Mouse (Mus musculus): ENCODE data around the gene Sf3b5.
A peak's percentile ranks its signal among the peaks of the same experiment; 100 is the strongest.
"Not testable (repeated sequence)": the region's sequence is repeated elsewhere in the genome, so short reads cannot be mapped to it uniquely, and the experiment has no call there.

Gene Sf3b5

GRCm38 (mm10) chr10:13007876-13008736 is 3.0 kb downstream of the Sf3b5 start:
- DNase-seq (ENCODE audit: low spot score), result peak; percentile 94

DNA sequence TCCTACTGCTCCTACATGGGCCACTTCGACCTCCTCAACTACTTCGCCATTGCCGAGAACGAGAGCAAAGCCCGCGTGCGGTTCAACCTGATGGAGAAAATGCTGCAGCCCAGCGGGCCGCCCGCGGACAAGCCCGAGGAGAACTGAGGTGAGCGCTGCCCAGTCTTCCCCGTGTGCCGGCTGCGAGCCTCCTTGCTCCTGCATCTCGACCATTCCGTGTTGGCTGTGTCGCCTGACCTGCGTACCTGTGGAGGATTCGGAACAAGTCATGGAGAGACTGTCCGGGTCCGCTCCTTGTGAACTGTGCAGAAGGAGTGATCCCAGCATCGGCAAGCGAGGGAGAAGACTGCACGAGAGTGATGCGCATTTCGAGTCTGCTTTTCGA is 3.6 kb downstream of the Sf3b5 start:
- DNase-seq (ENCODE audit: low spot score), result no peak

- DNase-seq (ENCODE audit: low spot score), result no peak
Measured at GRCm38 (mm10) chr10:13014026-13014425, 8.9 kb downstream of the Sf3b5 start.

GRCm38 (mm10) chr10:13016573-13016972 is 11.4 kb downstream of the Sf3b5 start:
- no peak for DNase-seq (ENCODE audit: low spot score)

DNA sequence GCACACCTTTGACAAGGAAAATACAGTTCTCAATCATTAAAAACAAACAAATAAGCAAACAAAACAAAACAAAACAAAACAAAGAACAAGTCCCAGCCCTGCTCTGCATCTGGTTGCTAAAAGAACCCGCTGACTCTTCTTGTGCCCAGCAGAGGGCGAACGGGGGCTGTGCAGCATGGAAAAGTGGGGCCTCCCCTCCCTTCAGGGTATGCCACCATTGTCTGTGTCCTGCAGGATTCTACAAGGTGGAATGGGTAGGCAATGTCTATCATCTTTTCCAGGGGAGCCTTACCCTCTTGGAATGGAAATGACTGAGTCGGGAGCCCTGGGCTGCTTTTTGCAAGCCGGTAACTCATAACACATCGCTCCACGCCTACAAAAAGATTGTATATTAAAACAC is 13.4 kb downstream of the Sf3b5 start:
- DNase-seq (ENCODE audit: low spot score), result no peak

GRCm38 (mm10) chr10:13019026-13019425 is 13.9 kb downstream of the Sf3b5 start:
- DNase-seq (ENCODE audit: low spot score), result no peak

DNA sequence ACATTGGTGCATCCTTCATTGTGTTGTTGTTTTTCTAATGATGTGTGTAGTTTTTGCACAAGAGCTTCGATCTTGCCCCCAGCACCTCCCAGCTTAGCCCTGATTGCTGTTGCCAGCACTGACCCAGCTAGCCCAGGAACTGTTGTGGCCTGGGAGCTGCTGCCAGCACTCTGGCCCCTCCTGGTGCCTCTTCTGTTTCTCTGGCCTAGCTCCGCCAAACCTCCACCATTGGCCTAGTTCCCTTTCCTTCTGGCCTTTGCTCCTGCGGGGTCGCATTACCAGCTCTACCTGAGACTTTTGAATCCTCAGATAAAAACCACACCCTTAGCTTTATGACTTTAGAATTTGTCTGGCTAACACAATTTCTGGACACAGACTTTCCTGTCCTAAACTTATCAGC is 17.0 kb downstream of the Sf3b5 start:
- no peak for DNase-seq (ENCODE audit: low spot score)

- not testable (repeated sequence) for DNase-seq (ENCODE audit: low spot score)
Measured at GRCm38 (mm10) chr10:13023985-13024384, 18.8 kb downstream of the Sf3b5 start.

- DNase-seq (ENCODE audit: low spot score), result no peak
Measured at GRCm38 (mm10) chr10:13027702-13028101, 22.6 kb downstream of the Sf3b5 start.

- DNase-seq (ENCODE audit: low spot score), result no peak
Measured at GRCm38 (mm10) chr10:13028215-13028614, 23.1 kb downstream of the Sf3b5 start.

GRCm38 (mm10) chr10:13029416-13029815 is 24.3 kb downstream of the Sf3b5 start:
- no peak for DNase-seq (ENCODE audit: low spot score)

DNA sequence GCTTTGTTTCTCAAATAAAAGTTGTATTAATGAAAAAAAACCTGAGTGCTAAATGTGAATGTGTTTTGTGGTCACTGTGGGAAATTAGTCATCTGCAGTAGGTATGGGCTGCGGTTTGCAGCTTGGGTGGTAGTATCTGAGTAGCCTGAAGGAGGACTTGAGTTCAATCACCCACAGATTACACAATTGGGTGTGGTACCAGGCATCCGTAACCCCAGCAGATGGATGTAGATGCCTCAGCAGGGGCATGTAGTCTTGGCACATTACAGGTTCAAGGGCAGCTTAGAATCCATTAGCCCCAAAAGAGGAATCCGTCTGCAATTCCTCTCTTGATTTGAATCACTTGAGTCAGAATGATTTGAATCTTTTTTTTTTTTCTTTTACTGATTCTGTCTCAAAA is 30.1 kb downstream of the Sf3b5 start:
- no peak for DNase-seq (ENCODE audit: low spot score)

DNA sequence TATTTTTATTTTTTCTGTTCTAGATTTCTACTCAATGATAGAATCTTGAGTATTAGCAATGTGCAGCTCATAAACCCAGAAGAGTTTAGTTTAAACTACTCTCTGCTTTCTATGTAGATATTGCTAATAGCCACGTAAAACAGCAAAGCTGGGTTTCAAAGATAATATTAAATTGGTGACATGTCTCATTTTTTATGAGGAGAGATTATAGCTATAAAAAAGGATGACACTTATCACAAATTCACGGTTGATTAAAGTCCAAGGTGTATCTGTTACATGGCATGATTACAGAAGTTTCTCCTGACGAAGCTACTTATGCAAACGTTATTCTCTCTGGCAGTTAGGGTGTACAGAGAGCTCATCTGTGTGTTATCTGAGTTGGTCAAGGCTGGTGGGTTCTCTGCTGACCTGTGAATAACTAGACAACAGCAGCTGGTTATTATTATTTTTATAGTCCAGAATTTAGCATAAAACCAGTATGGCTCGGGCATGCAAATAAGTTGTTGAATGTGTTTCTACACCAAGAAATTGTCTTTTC is 34.6 kb downstream of the Sf3b5 start:
- no peak for DNase-seq (ENCODE audit: low spot score)

DNA sequence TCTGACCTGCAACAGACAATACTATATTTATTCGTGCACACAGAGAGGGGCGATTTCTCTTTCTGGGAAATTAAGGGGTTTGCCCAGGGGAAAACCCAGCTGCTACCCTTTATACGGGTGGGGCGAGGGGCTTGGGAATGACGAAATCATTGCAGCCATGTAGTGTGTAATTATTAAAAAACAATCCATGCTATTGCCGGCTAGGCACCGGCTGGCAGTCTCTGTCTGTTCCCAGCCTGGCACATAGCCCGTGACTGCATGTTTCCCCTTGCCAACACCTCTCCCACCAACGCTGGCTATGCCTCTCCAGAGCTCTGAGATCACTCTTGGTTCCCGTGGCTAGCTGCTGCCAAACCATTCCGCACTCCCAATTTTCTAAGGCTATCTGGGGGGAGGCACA is 39.5 kb downstream of the Sf3b5 start:
- no peak for DNase-seq (ENCODE audit: low spot score)

DNA sequence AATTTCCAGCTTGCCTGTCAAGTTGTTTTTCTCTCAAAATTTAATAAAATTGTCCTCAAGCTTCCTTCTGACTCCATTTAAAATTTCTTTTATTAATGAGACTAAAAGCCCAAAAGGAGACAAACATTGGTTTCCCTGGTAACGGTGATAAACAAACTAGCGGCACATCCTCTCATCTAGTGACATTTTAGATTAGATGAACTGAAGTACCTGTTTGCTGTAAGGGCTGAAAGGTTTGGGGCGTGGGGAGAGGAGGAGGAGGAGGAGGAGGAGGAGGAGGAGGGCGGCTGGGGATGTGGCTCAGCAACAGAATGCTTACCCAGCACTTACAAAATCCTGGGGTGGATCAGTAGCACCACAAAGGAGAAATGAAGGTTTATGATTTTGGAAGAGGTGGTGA is 42.7 kb downstream of the Sf3b5 start:
- no peak for DNase-seq (ENCODE audit: low spot score)

DNA sequence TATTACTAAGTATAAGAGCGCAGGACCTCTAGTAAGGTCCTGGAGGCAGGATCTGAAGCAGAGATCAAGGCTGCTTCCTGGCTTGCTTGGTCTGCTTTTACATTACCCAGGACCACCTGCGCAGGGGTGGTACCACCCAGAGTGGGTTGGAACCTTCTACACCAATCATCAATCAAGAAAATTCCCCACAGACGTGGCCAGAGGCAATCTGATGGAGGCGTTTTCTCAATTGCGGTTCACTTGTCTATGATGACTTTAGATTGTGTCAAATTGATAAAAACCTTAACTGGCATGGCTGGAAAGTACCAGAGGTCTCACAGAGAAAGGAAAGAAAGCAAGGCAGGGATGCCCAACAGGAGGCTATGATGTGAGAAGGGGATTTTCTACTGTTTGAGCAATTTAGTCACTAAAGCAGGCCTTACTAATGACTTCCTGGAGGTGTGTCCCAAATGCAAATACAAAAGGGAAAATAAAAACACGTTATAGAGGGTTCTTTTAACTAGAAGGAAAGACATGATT is 51.8 kb downstream of the Sf3b5 start:
- no peak for DNase-seq (ENCODE audit: low spot score)

All from ovary, adult 18-20 months (tissue).